Mouse (Mus musculus) heart, embryonic 15.5 days (tissue): ENCODE data around the gene Bak1. TPM values are rescaled to one million over a fixed set of nuclear protein-coding genes. Genes with fewer than 3 reads are reported as not detected.
A peak's percentile ranks its signal among the peaks of the same experiment; 100 is the strongest.

Experiments
- ATAC-seq: fragments of 200-750 bp; cut with Nextera tagmentation; replicated peaks from 2 replicates; pipeline ENCODE4 v1.8.0; 2017; ENCODE audit warnings: low read depth, moderate TSS enrichment; ENCODE audit not compliant: insufficient number of reproducible peaks, insufficient read depth, low FRiP score
- H3K27ac ChIP-seq: fragments of 300-500 bp; sonication (generic); 2 replicates; pipeline ENCODE4 v1.5.1; 2015; ENCODE audit warnings: mild to moderate bottlenecking, inconsistent platforms
- H3K27me3 ChIP-seq: fragments of 300-500 bp; sonication (generic); 2 replicates; pipeline ENCODE4 v1.6.1; 2015; ENCODE audit warnings: inconsistent platforms
- H3K36me3 ChIP-seq: fragments of 300-500 bp; sonication (generic); 2 replicates; pipeline ENCODE4 v1.6.1; 2015; ENCODE audit warnings: mild to moderate bottlenecking, inconsistent platforms
- H3K4me1 ChIP-seq: fragments of 300-500 bp; sonication (generic); replicated peaks from 2 replicates; pipeline ENCODE4 v1.6.1; 2015; ENCODE audit warnings: inconsistent platforms
- H3K4me2 ChIP-seq: fragments of 300-500 bp; sonication (generic); 2 replicates; pipeline ENCODE4 v1.6.1; 2015; ENCODE audit warnings: inconsistent platforms, mild to moderate bottlenecking, moderate library complexity
- H3K4me3 ChIP-seq: fragments of 300-500 bp; sonication (generic); 2 replicates; pipeline ENCODE4 v1.5.1; 2015; ENCODE audit warnings: mild to moderate bottlenecking, inconsistent platforms
- H3K9ac ChIP-seq: fragments of 300-500 bp; sonication (generic); 2 replicates; pipeline ENCODE4 v1.6.1; 2015; ENCODE audit warnings: mild to moderate bottlenecking, inconsistent platforms
- H3K9me3 ChIP-seq: fragments of 300-500 bp; sonication (generic); replicated peaks from 2 replicates; pipeline ENCODE4 v1.6.1; 2016; ENCODE audit warnings: inconsistent platforms
- WGBS: fragments of 180-500 bp; shearing (Covaris S2); methylation state at CpG from one replicate; pipeline ENCODE4 v1.1.7; 2015; ENCODE audit warnings: mixed read lengths; 5-methylcytosine and 5-hydroxymethylcytosine counted together
- polyA plus RNA-seq: library from polyadenylated mRNA; unstranded; fragments of >200 nt; fragmentation: Nextera tagmentation; extraction: Ambion mirVana; gene quantifications from 2 replicates; pipeline ENCODE4 v1.2.1, GENCODE M21; 2015

Gene Bak1
- polyA plus RNA-seq = 4.7 and 5.7 TPM in 2 replicates

DNA sequence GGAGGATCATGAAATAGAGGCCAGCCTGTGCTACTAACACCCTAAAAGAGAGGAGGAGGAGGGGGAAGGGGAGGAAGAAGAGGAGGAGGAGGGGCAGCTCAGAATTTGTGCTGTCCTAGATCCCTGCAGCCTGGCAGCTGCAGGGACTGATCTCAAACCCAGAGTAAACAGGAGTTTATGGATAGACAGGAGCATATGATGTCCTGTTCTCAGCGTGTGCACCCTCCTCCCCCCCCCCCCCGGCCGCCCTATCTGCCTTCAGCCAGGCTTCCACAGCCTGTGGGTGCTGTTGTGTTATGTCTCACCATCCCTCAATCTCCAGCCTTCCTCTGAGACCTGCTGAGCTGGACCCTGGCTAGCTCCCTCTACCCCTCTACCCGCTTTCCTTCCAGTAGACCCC is at the start of gene Bak1:
Gene Bak1, minus strand, starts transcription at position 101 of the 400 bp plus-strand sequence.
- Histone ChIP-seq H3K4me1 (peaks cover 28% of the 10 kb centered on the region), H3K27ac (peak within 1 kb of the TSS; percentile 79), H3K4me2 (peak within 1 kb of the TSS; percentile 80), H3K27me3 (no peaks in the 10 kb centered on the region), H3K9ac (peak within 1 kb of the TSS; percentile 88), H3K36me3 (peaks cover 15% of the 10 kb centered on the region), H3K4me3 (peak within 1 kb of the TSS; percentile 69), H3K9me3 (no peaks in the 10 kb centered on the region)
- 44% methylated on average over 2 of the region's 4 CpGs for WGBS
- no peak for ATAC-seq

GRCm38 (mm10) chr17:27078499-27078898 is 49.7 kb upstream of the Bak1 start:
- no peak overlapping the region for H3K4me2 ChIP-seq
- no peaks in the 10 kb centered on the region for H3K27me3 ChIP-seq
- H3K9ac ChIP-seq = no peak overlapping the region
- H3K9me3 ChIP-seq = no peaks in the 10 kb centered on the region
- ATAC-seq = no peak
- H3K27ac ChIP-seq = no peak overlapping the region
- WGBS = 74% methylated on average over 6 of the region's 6 CpGs
- peaks cover 24% of the 10 kb centered on the region for H3K4me1 ChIP-seq
- H3K4me3 ChIP-seq = no peak overlapping the region
- H3K36me3 ChIP-seq = no peaks in the 10 kb centered on the region

DNA sequence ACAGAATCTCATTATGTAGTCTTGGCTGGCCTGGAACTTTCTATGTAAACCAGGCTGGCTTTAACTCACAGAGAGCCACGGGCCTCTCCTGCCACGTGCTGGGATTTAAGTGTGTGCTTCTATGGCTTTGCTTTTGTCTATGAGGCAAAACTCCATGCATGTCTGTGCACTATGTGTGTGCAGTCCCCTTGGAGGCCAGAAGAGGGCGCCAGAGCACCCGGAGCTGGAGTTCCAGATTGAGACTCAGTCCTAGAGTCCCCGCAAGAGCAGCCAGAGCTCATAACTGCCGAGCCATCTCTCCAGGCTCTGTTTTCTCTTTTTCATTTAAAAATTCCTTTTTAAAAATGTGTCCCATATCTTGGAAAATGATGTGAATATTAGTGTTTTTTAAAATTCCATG is 49.1 kb upstream of the Bak1 start:
- Histone ChIP-seq H3K27ac (no peak overlapping the region), H3K4me1 (peaks cover 19% of the 10 kb centered on the region), H3K27me3 (no peaks in the 10 kb centered on the region), H3K4me2 (no peak overlapping the region), H3K9me3 (no peaks in the 10 kb centered on the region), H3K36me3 (no peaks in the 10 kb centered on the region), H3K9ac (no peak overlapping the region), H3K4me3 (no peak overlapping the region)
- 81% methylated on average over 6 of the region's 6 CpGs for WGBS
- no peak for ATAC-seq

GRCm38 (mm10) chr17:27077133-27077532 is 48.3 kb upstream of the Bak1 start:
- no peaks in the 10 kb centered on the region for H3K36me3 ChIP-seq
- H3K9me3 ChIP-seq = no peaks in the 10 kb centered on the region
- no peak overlapping the region for H3K4me3 ChIP-seq
- H3K4me2 ChIP-seq = no peak overlapping the region
- peaks cover 19% of the 10 kb centered on the region for H3K4me1 ChIP-seq
- no peak for ATAC-seq
- 90% methylated on average over 7 of the region's 7 CpGs for WGBS
- no peak overlapping the region for H3K9ac ChIP-seq
- H3K27ac ChIP-seq = no peak overlapping the region
- no peaks in the 10 kb centered on the region for H3K27me3 ChIP-seq

- Histone ChIP-seq H3K4me1 (peaks cover 16% of the 10 kb centered on the region), H3K4me3 (no peak overlapping the region), H3K27ac (no peak overlapping the region), H3K9ac (no peak overlapping the region), H3K27me3 (no peaks in the 10 kb centered on the region), H3K4me2 (no peak overlapping the region), H3K9me3 (no peaks in the 10 kb centered on the region), H3K36me3 (no peaks in the 10 kb centered on the region)
- 59% methylated on average over 17 of the region's 17 CpGs for WGBS
- no peak for ATAC-seq
Measured at GRCm38 (mm10) chr17:27074849-27075745, 46.3 kb upstream of the Bak1 start.

GRCm38 (mm10) chr17:27074236-27074635 is 45.4 kb upstream of the Bak1 start:
- WGBS = 55% methylated on average over 6 of the region's 6 CpGs
- Histone ChIP-seq H3K9ac (no peak overlapping the region), H3K4me1 (peaks cover 15% of the 10 kb centered on the region), H3K4me2 (no peak overlapping the region), H3K27ac (no peak overlapping the region), H3K4me3 (no peak overlapping the region), H3K36me3 (no peaks in the 10 kb centered on the region), H3K27me3 (no peaks in the 10 kb centered on the region), H3K9me3 (no peaks in the 10 kb centered on the region)
- ATAC-seq = no peak

DNA sequence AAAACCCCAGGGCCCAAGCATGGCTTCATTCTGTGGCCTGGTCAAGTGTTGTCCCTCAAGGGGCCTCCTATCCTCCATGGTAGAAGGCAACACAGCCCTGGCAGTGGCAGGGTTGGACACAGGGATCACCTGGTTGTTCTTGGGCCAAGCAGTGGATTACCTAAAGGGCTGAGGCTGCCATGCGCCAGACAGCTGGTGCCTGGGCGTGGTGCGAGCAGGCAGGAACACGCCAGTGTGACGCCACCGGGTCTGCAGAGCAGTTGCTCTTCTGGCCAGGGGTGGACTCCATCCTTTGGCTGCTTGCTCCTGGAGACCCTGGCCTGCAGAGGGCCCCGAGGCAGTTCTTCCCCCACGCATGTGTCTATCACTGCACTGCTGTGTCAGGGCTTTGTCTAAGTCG is 45.0 kb upstream of the Bak1 start:
- H3K4me3 ChIP-seq = no peak overlapping the region
- no peak overlapping the region for H3K4me2 ChIP-seq
- peaks cover 15% of the 10 kb centered on the region for H3K4me1 ChIP-seq
- no peak overlapping the region for H3K9ac ChIP-seq
- no peak overlapping the region for H3K27ac ChIP-seq
- H3K36me3 ChIP-seq = no peaks in the 10 kb centered on the region
- ATAC-seq = no peak; the same call in 1 of the 2 replicates
- H3K9me3 ChIP-seq = no peaks in the 10 kb centered on the region
- no peaks in the 10 kb centered on the region for H3K27me3 ChIP-seq
- 72% methylated on average over 9 of the region's 9 CpGs for WGBS

GRCm38 (mm10) chr17:27073126-27073525 is 44.3 kb upstream of the Bak1 start:
- Histone ChIP-seq H3K9me3 (no peaks in the 10 kb centered on the region), H3K27ac (no peak overlapping the region), H3K9ac (no peak overlapping the region), H3K4me3 (no peak overlapping the region), H3K4me2 (no peak overlapping the region), H3K4me1 (peaks cover 15% of the 10 kb centered on the region), H3K27me3 (no peaks in the 10 kb centered on the region), H3K36me3 (no peaks in the 10 kb centered on the region)
- 71% methylated on average over 5 of the region's 5 CpGs for WGBS
- ATAC-seq = no peak

DNA sequence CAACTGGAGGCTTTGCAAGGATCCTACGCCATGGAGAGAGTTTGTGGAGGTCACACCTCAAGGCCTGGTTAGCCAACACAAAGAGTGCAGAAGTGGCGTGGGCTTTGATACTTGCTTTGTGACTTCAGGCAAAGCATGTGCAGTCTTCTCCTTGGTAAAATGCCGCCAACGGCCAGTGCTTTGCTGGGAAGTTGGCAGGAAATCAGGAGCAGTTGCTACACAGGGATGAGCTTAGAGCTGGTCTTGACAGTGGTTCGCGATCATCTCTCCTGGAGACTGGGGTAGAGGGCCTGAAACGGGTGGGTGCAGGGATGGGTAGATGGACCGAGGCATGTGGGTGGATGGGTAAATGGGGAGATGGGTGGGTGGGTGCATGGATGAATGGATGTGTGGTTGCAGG is 43.6 kb upstream of the Bak1 start:
- 91% methylated on average over 8 of the region's 8 CpGs for WGBS
- no peaks in the 10 kb centered on the region for H3K36me3 ChIP-seq
- H3K9ac ChIP-seq = no peak overlapping the region
- H3K4me3 ChIP-seq = no peak overlapping the region
- H3K27me3 ChIP-seq = no peaks in the 10 kb centered on the region
- no peaks in the 10 kb centered on the region for H3K9me3 ChIP-seq
- no peak overlapping the region for H3K4me2 ChIP-seq
- H3K27ac ChIP-seq = no peak overlapping the region
- no peak for ATAC-seq
- H3K4me1 ChIP-seq = peaks cover 15% of the 10 kb centered on the region

DNA sequence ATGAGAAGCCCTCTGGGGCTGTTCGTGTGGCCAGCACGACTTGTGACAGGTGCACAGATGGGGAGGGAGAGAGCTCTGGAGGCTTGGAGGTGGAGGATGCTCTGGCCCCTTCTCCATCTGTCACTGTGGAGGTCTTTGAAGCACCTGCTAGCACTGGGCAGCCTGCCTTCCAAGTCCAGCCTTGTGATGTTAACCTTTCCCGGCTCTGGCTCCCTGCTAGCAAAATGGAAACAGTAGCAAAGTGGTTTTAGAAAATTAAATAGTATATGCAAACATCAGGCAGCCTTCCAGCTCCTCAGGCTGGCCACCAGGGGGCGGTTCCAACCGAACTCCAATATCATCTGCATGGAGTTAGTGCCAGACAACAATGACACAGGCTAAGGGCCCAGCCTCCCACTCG is 42.8 kb upstream of the Bak1 start:
- no peaks in the 10 kb centered on the region for H3K36me3 ChIP-seq
- no peak overlapping the region for H3K27ac ChIP-seq
- no peak for ATAC-seq
- H3K9me3 ChIP-seq = no peaks in the 10 kb centered on the region
- H3K4me1 ChIP-seq = peaks cover 15% of the 10 kb centered on the region
- H3K9ac ChIP-seq = no peak overlapping the region
- no peaks in the 10 kb centered on the region for H3K27me3 ChIP-seq
- H3K4me2 ChIP-seq = no peak overlapping the region
- no peak overlapping the region for H3K4me3 ChIP-seq
- 50% methylated on average over 6 of the region's 6 CpGs for WGBS

DNA sequence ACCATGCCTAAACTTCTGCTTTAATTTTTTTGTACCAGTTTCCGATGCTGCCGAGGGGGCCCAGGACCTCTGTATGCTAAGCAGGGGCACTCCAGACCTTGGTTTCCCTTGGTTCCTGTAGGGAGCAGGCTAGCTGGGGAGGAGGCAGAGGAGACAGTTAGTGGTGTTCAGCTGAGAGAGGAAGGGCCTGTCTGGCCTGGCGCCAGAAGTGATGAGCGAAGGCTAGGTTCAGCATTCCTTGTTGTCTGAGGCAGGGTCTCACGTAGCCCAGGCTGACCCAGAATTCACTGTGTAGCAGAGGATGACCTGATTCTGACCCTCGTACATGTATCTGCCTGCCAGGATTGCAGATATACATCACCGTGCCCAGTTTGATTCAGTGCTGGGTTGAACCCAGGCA is 42.1 kb upstream of the Bak1 start:
- H3K27ac ChIP-seq = no peak overlapping the region
- 88% methylated on average over 7 of the region's 7 CpGs for WGBS
- no peak for ATAC-seq

GRCm38 (mm10) chr17:27069071-27069470 is 40.3 kb upstream of the Bak1 start:
- Histone ChIP-seq H3K9me3 (no peaks in the 10 kb centered on the region), H3K4me1 (peaks cover 12% of the 10 kb centered on the region), H3K27me3 (no peaks in the 10 kb centered on the region), H3K27ac (no peak overlapping the region), H3K36me3 (no peaks in the 10 kb centered on the region), H3K4me2 (no peak overlapping the region), H3K9ac (no peak overlapping the region), H3K4me3 (no peak overlapping the region)
- ATAC-seq = no peak
- WGBS = 71% methylated on average over 5 of the region's 5 CpGs

More for the DNA sequence above, 42.1 kb upstream of the Bak1 start:
- Histone ChIP-seq H3K4me2 (no peak overlapping the region), H3K9ac (no peak overlapping the region), H3K4me3 (no peak overlapping the region), H3K4me1 (peaks cover 18% of the 10 kb centered on the region), H3K36me3 (no peaks in the 10 kb centered on the region), H3K9me3 (no peaks in the 10 kb centered on the region), H3K27me3 (no peaks in the 10 kb centered on the region)
